8 mouse cellular contexts compared by ENCODE assay signal in genomic region chr7:12880497-12880896, GRCm38 (mm10). TPM values are rescaled to one million over a fixed set of nuclear protein-coding genes. Genes with fewer than 3 reads are reported as not detected.
A peak's percentile ranks its signal among the peaks of the same experiment; 100 is the strongest.
DNase-seq lines count a peak whose midpoint lies in the region; ATAC-seq and TF ChIP-seq lines count a peak whose summit lies in the region.
"Not testable (repeated sequence)": the region's sequence is repeated elsewhere in the genome, so short reads cannot be mapped to it uniquely, and the experiment has no call there.

No protein-coding gene starts in this region.

- H3K9ac ChIP-seq in ES-Bruce4 (ENCODE audit: low read depth, poor library complexity, severe bottlenecking); embryonic facial prominence, embryonic 12.5 days; kidney, embryonic 15.5 days: not testable (repeated sequence)
- peak overlapping the region; percentile 93 for H3K9ac ChIP-seq in forebrain, postnatal 0 days
- H3K9ac ChIP-seq in hindbrain, embryonic 12.5 days: peak overlapping the region; percentile 47; the same call in 1 of the 2 replicates
- H3K9ac ChIP-seq in liver, embryonic 12.5 days: peak overlapping the region; percentile 68; the same call in 1 of the 2 replicates
- H3K9ac ChIP-seq in neural tube, embryonic 15.5 days (replicated peaks): peak overlapping the region; percentile 79

- H3K4me1 ChIP-seq in ES-Bruce4 (ENCODE audit: control insufficient read depth, insufficient read depth, low read length); embryonic facial prominence, embryonic 12.5 days; forebrain, postnatal 0 days (ENCODE audit: insufficient read depth): not testable (repeated sequence)
- peaks cover 14% of the 10 kb centered on the region for H3K4me1 ChIP-seq in hindbrain, embryonic 12.5 days
- peaks cover 12% of the 10 kb centered on the region for H3K4me1 ChIP-seq in kidney, embryonic 15.5 days
- H3K4me1 ChIP-seq in liver, embryonic 12.5 days: peaks cover 19% of the 10 kb centered on the region
- peaks cover 14% of the 10 kb centered on the region for H3K4me1 ChIP-seq in midbrain, embryonic 10.5 days
- H3K4me1 ChIP-seq in neural tube, embryonic 15.5 days: peaks cover 18% of the 10 kb centered on the region

- not testable (repeated sequence) for TF ChIP-seq EP300 in ES-Bruce4 (IDR thresholded peaks at IDR 0.05; ENCODE audit: insufficient read depth, low read depth, low read length)

- 0 out of 2 replicates have a peak, but pooled peaks have one; percentile 5 for ATAC-seq in embryonic facial prominence, embryonic 12.5 days (ENCODE audit: insufficient number of reproducible peaks, insufficient read depth, low FRiP score, low TSS enrichment)
- peak; percentile 24 for ATAC-seq in forebrain, postnatal 0 days
- ATAC-seq in hindbrain, embryonic 12.5 days (ENCODE audit: low FRiP score): peak; percentile 35
- ATAC-seq in kidney, embryonic 15.5 days (replicated peaks; ENCODE audit: low FRiP score): peak; percentile 22
- not testable (repeated sequence) for ATAC-seq in liver, embryonic 12.5 days
- ATAC-seq in neural tube, embryonic 15.5 days (ENCODE audit: low FRiP score): peak; percentile 33; the same call in 1 of the 2 replicates

- whole genome bisulfite sequencing in embryonic facial prominence, embryonic 12.5 days: 44% methylated on average over 8 of the region's 8 CpGs
- WGBS in forebrain, postnatal 0 days: 42% methylated on average over 8 of the region's 8 CpGs
- WGBS in hindbrain, embryonic 12.5 days: 44% methylated on average over 8 of the region's 8 CpGs
- 45% methylated on average over 8 of the region's 8 CpGs for WGBS in kidney, embryonic 15.5 days
- 33% methylated on average over 8 of the region's 8 CpGs for WGBS in liver, embryonic 12.5 days (ENCODE audit: insufficient replicate concordance)
- WGBS in midbrain, embryonic 10.5 days: 47% methylated on average over 8 of the region's 8 CpGs
- 45% methylated on average over 8 of the region's 8 CpGs for WGBS in neural tube, embryonic 15.5 days

- not testable (repeated sequence) for H3K27ac ChIP-seq in ES-Bruce4 (ENCODE audit: insufficient read depth, low read length); embryonic facial prominence, embryonic 12.5 days; forebrain, postnatal 0 days (ENCODE audit: low read depth, low read length); hindbrain, embryonic 12.5 days; kidney, embryonic 15.5 days; liver, embryonic 12.5 days
- peak overlapping the region; percentile 92 for H3K27ac ChIP-seq in midbrain, embryonic 10.5 days (replicated peaks)
- peak overlapping the region; percentile 61; the same call in 1 of the 2 replicates for H3K27ac ChIP-seq in neural tube, embryonic 15.5 days (replicated peaks)

- H3K4me3 ChIP-seq in ES-Bruce4 (ENCODE audit: low read depth, low read length): peak overlapping the region; percentile 57
- peak overlapping the region; percentile 79 for H3K4me3 ChIP-seq in embryonic facial prominence, embryonic 12.5 days
- peak overlapping the region; percentile 94 for H3K4me3 ChIP-seq in forebrain, postnatal 0 days (ENCODE audit: low read depth, low read length)
- peak overlapping the region; percentile 72 for H3K4me3 ChIP-seq in hindbrain, embryonic 12.5 days
- peak overlapping the region; percentile 63 for H3K4me3 ChIP-seq in kidney, embryonic 15.5 days (replicated peaks)
- peak overlapping the region; percentile 68 for H3K4me3 ChIP-seq in liver, embryonic 12.5 days
- peak overlapping the region; percentile 83 for H3K4me3 ChIP-seq in midbrain, embryonic 10.5 days
- peak overlapping the region; percentile 73 for H3K4me3 ChIP-seq in neural tube, embryonic 15.5 days (replicated peaks)

- not testable (repeated sequence) for H3K9me3 ChIP-seq in ES-Bruce4 (replicated peaks; ENCODE audit: control insufficient read depth, insufficient read depth, low read length, poor library complexity, severe bottlenecking); embryonic facial prominence, embryonic 12.5 days; forebrain, postnatal 0 days (ENCODE audit: low read length); hindbrain, embryonic 12.5 days (replicated peaks); kidney, embryonic 15.5 days (replicated peaks); liver, embryonic 12.5 days (replicated peaks); midbrain, embryonic 10.5 days (replicated peaks); neural tube, embryonic 15.5 days (replicated peaks)

- H3K4me2 ChIP-seq in embryonic facial prominence, embryonic 12.5 days (replicated peaks): peak overlapping the region; percentile 70
- H3K4me2 ChIP-seq in forebrain, postnatal 0 days (ENCODE audit: low read depth): peak overlapping the region; percentile 87
- H3K4me2 ChIP-seq in hindbrain, embryonic 12.5 days (replicated peaks): peak overlapping the region; percentile 72
- H3K4me2 ChIP-seq in kidney, embryonic 15.5 days: peak overlapping the region; percentile 78
- peak overlapping the region; percentile 87 for H3K4me2 ChIP-seq in liver, embryonic 12.5 days
- H3K4me2 ChIP-seq in neural tube, embryonic 15.5 days: peak overlapping the region; percentile 84

- not testable (repeated sequence) for H3K36me3 ChIP-seq in ES-Bruce4 (ENCODE audit: control insufficient read depth, insufficient read depth, low read length, poor library complexity, severe bottlenecking); liver, embryonic 12.5 days
- H3K36me3 ChIP-seq in embryonic facial prominence, embryonic 12.5 days: peaks cover 12% of the 10 kb centered on the region
- peaks cover 12% of the 10 kb centered on the region for H3K36me3 ChIP-seq in forebrain, postnatal 0 days (ENCODE audit: insufficient read depth)
- H3K36me3 ChIP-seq in hindbrain, embryonic 12.5 days: peaks cover 14% of the 10 kb centered on the region
- H3K36me3 ChIP-seq in kidney, embryonic 15.5 days: peaks cover 14% of the 10 kb centered on the region
- peaks cover 17% of the 10 kb centered on the region for H3K36me3 ChIP-seq in midbrain, embryonic 10.5 days
- H3K36me3 ChIP-seq in neural tube, embryonic 15.5 days: peaks cover 13% of the 10 kb centered on the region

- not testable (repeated sequence) for TF ChIP-seq POLR2A in ES-Bruce4 (IDR thresholded peaks at IDR 0.05; ENCODE audit: insufficient read depth, low read length)

- TF ChIP-seq CTCF in ES-Bruce4 (IDR thresholded peaks at IDR 0.05; ENCODE audit: low read depth, low read length); forebrain, postnatal 0 days (IDR thresholded peaks at IDR 0.05; ENCODE audit: low read depth): not testable (repeated sequence)

- not testable (repeated sequence) for H3K27me3 ChIP-seq in ES-Bruce4 (ENCODE audit: control insufficient read depth, insufficient read depth, low read length, poor library complexity, severe bottlenecking); embryonic facial prominence, embryonic 12.5 days; forebrain, postnatal 0 days (ENCODE audit: insufficient read depth, low read length); hindbrain, embryonic 12.5 days; kidney, embryonic 15.5 days; liver, embryonic 12.5 days (replicated peaks); midbrain, embryonic 10.5 days (ENCODE audit: low read depth, poor library complexity, severe bottlenecking); neural tube, embryonic 15.5 days (replicated peaks)

- not testable (repeated sequence) for DNase-seq in forebrain, postnatal 0 days; midbrain, embryonic 10.5 days (ENCODE audit: low spot score)

RNA-seq across cellular contexts. Expression of gene Zfp128, which starts 0.5 kb away (rescaled TPM):
- polyA plus RNA-seq in ES-Bruce4 (2011; ENCODE audit: insufficient read depth, insufficient read length, low read depth, missing spikeins): 1.2 and 1.6 TPM in 2 replicates
- 5.4 and 5.9 TPM in 2 replicates for polyA plus RNA-seq in embryonic facial prominence, embryonic 12.5 days (2016; fragmentation: Nextera tagmentation; extraction: Ambion mirVana)
- 17.7 and 18.5 TPM in 2 replicates for total RNA-seq in forebrain, postnatal 0 days (2014; rRNA removed)
- polyA plus RNA-seq in forebrain, postnatal 0 days (2015; fragmentation: Nextera tagmentation; extraction: Ambion mirVana): 1.5 and 2.0 TPM in 2 replicates
- polyA plus RNA-seq in hindbrain, embryonic 12.5 days (2016; fragmentation: Nextera tagmentation; extraction: Ambion mirVana): 6.2 and 6.4 TPM in 2 replicates
- 3.7 and 3.8 TPM in 2 replicates for polyA plus RNA-seq in kidney, embryonic 15.5 days (2015; fragmentation: Nextera tagmentation; extraction: Ambion mirVana)
- polyA plus RNA-seq in liver, embryonic 12.5 days (2016; fragmentation: Nextera tagmentation; extraction: Ambion mirVana): 0.86 and 1.0 TPM in 2 replicates
- 5.5 and 5.7 TPM in 2 replicates for polyA plus RNA-seq in midbrain, embryonic 10.5 days (2016; fragmentation: Nextera tagmentation; extraction: Ambion mirVana)
- 6.7 and 7.5 TPM in 2 replicates for polyA plus RNA-seq in neural tube, embryonic 15.5 days (2015; fragmentation: Nextera tagmentation; extraction: Ambion mirVana)

RNA-seq across cellular contexts. Expression of gene Zscan22, which starts 17.1 kb away (rescaled TPM):
- 10.0 and 10.7 TPM in 2 replicates for polyA plus RNA-seq in ES-Bruce4 (2011; ENCODE audit: insufficient read depth, insufficient read length, low read depth, missing spikeins)
- 16.8 and 18.2 TPM in 2 replicates for polyA plus RNA-seq in embryonic facial prominence, embryonic 12.5 days (2016; fragmentation: Nextera tagmentation; extraction: Ambion mirVana)
- 7.0 and 8.3 TPM in 2 replicates for total RNA-seq in forebrain, postnatal 0 days (2014; rRNA removed)
- 2.8 and 3.5 TPM in 2 replicates for polyA plus RNA-seq in forebrain, postnatal 0 days (2015; fragmentation: Nextera tagmentation; extraction: Ambion mirVana)
- 13.0 and 14.5 TPM in 2 replicates for polyA plus RNA-seq in hindbrain, embryonic 12.5 days (2016; fragmentation: Nextera tagmentation; extraction: Ambion mirVana)
- 19.3 and 19.9 TPM in 2 replicates for polyA plus RNA-seq in kidney, embryonic 15.5 days (2015; fragmentation: Nextera tagmentation; extraction: Ambion mirVana)
- polyA plus RNA-seq in liver, embryonic 12.5 days (2016; fragmentation: Nextera tagmentation; extraction: Ambion mirVana): 5.9 and 6.6 TPM in 2 replicates
- 16.3 and 17.7 TPM in 2 replicates for polyA plus RNA-seq in midbrain, embryonic 10.5 days (2016; fragmentation: Nextera tagmentation; extraction: Ambion mirVana)
- polyA plus RNA-seq in neural tube, embryonic 15.5 days (2015; fragmentation: Nextera tagmentation; extraction: Ambion mirVana): 9.8 and 13.6 TPM in 2 replicates

RNA-seq across cellular contexts. Expression of gene Rps5, which starts 41.6 kb away (rescaled TPM):
- 1,704 and 1,789 TPM in 2 replicates for polyA plus RNA-seq in ES-Bruce4 (2011; ENCODE audit: insufficient read depth, insufficient read length, low read depth, missing spikeins)
- polyA plus RNA-seq in embryonic facial prominence, embryonic 12.5 days (2016; fragmentation: Nextera tagmentation; extraction: Ambion mirVana): 833 and 862 TPM in 2 replicates
- 1,758 and 2,185 TPM in 2 replicates for total RNA-seq in forebrain, postnatal 0 days (2014; rRNA removed)
- polyA plus RNA-seq in forebrain, postnatal 0 days (2015; fragmentation: Nextera tagmentation; extraction: Ambion mirVana): 679 and 877 TPM in 2 replicates
- polyA plus RNA-seq in hindbrain, embryonic 12.5 days (2016; fragmentation: Nextera tagmentation; extraction: Ambion mirVana): 497 and 613 TPM in 2 replicates
- polyA plus RNA-seq in kidney, embryonic 15.5 days (2015; fragmentation: Nextera tagmentation; extraction: Ambion mirVana): 1,034 and 1,085 TPM in 2 replicates
- polyA plus RNA-seq in liver, embryonic 12.5 days (2016; fragmentation: Nextera tagmentation; extraction: Ambion mirVana): 813 and 821 TPM in 2 replicates
- polyA plus RNA-seq in midbrain, embryonic 10.5 days (2016; fragmentation: Nextera tagmentation; extraction: Ambion mirVana): 886 and 1,011 TPM in 2 replicates
- polyA plus RNA-seq in neural tube, embryonic 15.5 days (2015; fragmentation: Nextera tagmentation; extraction: Ambion mirVana): 564 and 667 TPM in 2 replicates

RNA-seq across cellular contexts. Expression of gene Zfp110, which starts 45.9 kb away (rescaled TPM):
- 29.0 and 36.1 TPM in 2 replicates for polyA plus RNA-seq in ES-Bruce4 (2011; ENCODE audit: insufficient read depth, insufficient read length, low read depth, missing spikeins)
- 39.5 and 41.3 TPM in 2 replicates for polyA plus RNA-seq in embryonic facial prominence, embryonic 12.5 days (2016; fragmentation: Nextera tagmentation; extraction: Ambion mirVana)
- total RNA-seq in forebrain, postnatal 0 days (2014; rRNA removed): 34.9 and 43.2 TPM in 2 replicates
- 15.4 and 18.5 TPM in 2 replicates for polyA plus RNA-seq in forebrain, postnatal 0 days (2015; fragmentation: Nextera tagmentation; extraction: Ambion mirVana)
- 33.7 and 34.8 TPM in 2 replicates for polyA plus RNA-seq in hindbrain, embryonic 12.5 days (2016; fragmentation: Nextera tagmentation; extraction: Ambion mirVana)
- polyA plus RNA-seq in kidney, embryonic 15.5 days (2015; fragmentation: Nextera tagmentation; extraction: Ambion mirVana): 32.3 and 34.0 TPM in 2 replicates
- polyA plus RNA-seq in liver, embryonic 12.5 days (2016; fragmentation: Nextera tagmentation; extraction: Ambion mirVana): 16.1 and 16.4 TPM in 2 replicates
- polyA plus RNA-seq in midbrain, embryonic 10.5 days (2016; fragmentation: Nextera tagmentation; extraction: Ambion mirVana): 28.3 and 34.0 TPM in 2 replicates
- 23.4 and 25.4 TPM in 2 replicates for polyA plus RNA-seq in neural tube, embryonic 15.5 days (2015; fragmentation: Nextera tagmentation; extraction: Ambion mirVana)

RNA-seq across cellular contexts. Expression of gene Rnf225, which starts 46.7 kb away (rescaled TPM):
- 0.37 and 0.84 TPM in 2 replicates for polyA plus RNA-seq in ES-Bruce4 (2011; ENCODE audit: insufficient read depth, insufficient read length, low read depth, missing spikeins)
- polyA plus RNA-seq in embryonic facial prominence, embryonic 12.5 days (2016; fragmentation: Nextera tagmentation; extraction: Ambion mirVana): 0.95 and 1.0 TPM in 2 replicates
- 1.7 and 1.8 TPM in 2 replicates for total RNA-seq in forebrain, postnatal 0 days (2014; rRNA removed)
- polyA plus RNA-seq in forebrain, postnatal 0 days (2015; fragmentation: Nextera tagmentation; extraction: Ambion mirVana): 0.36 and 0.75 TPM in 2 replicates
- 0.63 and 0.72 TPM in 2 replicates for polyA plus RNA-seq in hindbrain, embryonic 12.5 days (2016; fragmentation: Nextera tagmentation; extraction: Ambion mirVana)
- polyA plus RNA-seq in kidney, embryonic 15.5 days (2015; fragmentation: Nextera tagmentation; extraction: Ambion mirVana): 0.45 and 0.77 TPM in 2 replicates
- polyA plus RNA-seq in liver, embryonic 12.5 days (2016; fragmentation: Nextera tagmentation; extraction: Ambion mirVana): 0.24 and 0.43 TPM in 2 replicates
- 0.47 and 0.83 TPM in 2 replicates for polyA plus RNA-seq in midbrain, embryonic 10.5 days (2016; fragmentation: Nextera tagmentation; extraction: Ambion mirVana)
- 0.96 and 1.1 TPM in 2 replicates for polyA plus RNA-seq in neural tube, embryonic 15.5 days (2015; fragmentation: Nextera tagmentation; extraction: Ambion mirVana)
